In the genomic region with DNA sequence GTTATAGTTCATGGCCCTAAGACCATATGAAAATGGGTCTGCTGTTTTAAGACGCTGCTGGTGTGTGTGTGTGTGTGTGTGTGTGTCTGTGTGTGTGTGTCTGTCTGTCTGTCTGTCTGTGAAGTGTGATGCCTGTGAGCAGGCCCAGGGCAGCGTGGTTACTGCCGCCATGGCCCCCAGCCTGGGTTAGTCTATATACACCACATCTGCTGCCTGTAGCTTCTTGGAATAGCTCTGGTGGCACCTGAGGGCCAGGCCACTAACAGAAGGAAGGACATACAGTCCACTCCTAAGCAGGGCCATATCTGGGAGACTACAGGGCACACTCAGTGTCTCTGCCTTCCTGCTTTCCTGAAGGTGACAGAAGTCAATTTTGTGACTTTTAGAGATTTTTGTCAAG, we compare ENCODE assay signal across 30 mouse cellular contexts.
"Had no signal": no experiment of that assay in that cellular context is flagged by ENCODE, and none has a peak within 500 bp of the region (broad histone marks: within the 10 kb centered on the region; RNA-seq: fewer than 3 reads in every experiment).

No protein-coding gene starts in this region.

- H3K27me3 ChIP-seq: limb, embryonic 12.5 days; limb, embryonic 13.5 days; limb, embryonic 15.5 days; liver, embryonic 12.5 days; liver, embryonic 13.5 days; liver, embryonic 15.5 days; lung, embryonic 15.5 days; megakaryocyte, embryonic 14.5 days; midbrain, embryonic 12.5 days; midbrain, embryonic 13.5 days; neural tube, embryonic 12.5 days had no signal

- H3K9me3 ChIP-seq: limb, embryonic 10.5 days; limb, embryonic 12.5 days; limb, embryonic 13.5 days; limb, embryonic 15.5 days; liver, embryonic 12.5 days; liver, embryonic 13.5 days; liver, embryonic 15.5 days; lung, embryonic 15.5 days; megakaryocyte, embryonic 14.5 days; midbrain, embryonic 10.5 days; midbrain, embryonic 12.5 days; midbrain, embryonic 13.5 days; neural tube, embryonic 12.5 days had no signal

- ATAC-seq: liver, embryonic 12.5 days; liver, postnatal 0 days; lung, postnatal 0 days; midbrain, embryonic 13.5 days; midbrain, embryonic 16.5 days had no signal

- H3K9ac ChIP-seq: limb, embryonic 12.5 days; limb, embryonic 13.5 days; limb, embryonic 15.5 days; liver, embryonic 12.5 days; liver, embryonic 13.5 days; liver, embryonic 14.5 days; liver, embryonic 15.5 days; liver, postnatal 0 days; lung, embryonic 14.5 days; lung, embryonic 15.5 days; midbrain, embryonic 12.5 days; midbrain, embryonic 13.5 days; neural tube, embryonic 12.5 days had no signal

- H3K27ac ChIP-seq: limb, embryonic 10.5 days; limb, embryonic 12.5 days; limb, embryonic 13.5 days; limb, embryonic 15.5 days; liver, embryonic 12.5 days; liver, embryonic 13.5 days; liver, embryonic 14.5 days; liver, embryonic 15.5 days; lung, embryonic 15.5 days; macrophage; midbrain, embryonic 10.5 days; midbrain, embryonic 12.5 days; midbrain, embryonic 13.5 days; neural tube, embryonic 12.5 days had no signal

- H3K4me1 ChIP-seq: limb, embryonic 10.5 days; limb, embryonic 12.5 days; limb, embryonic 13.5 days; limb, embryonic 15.5 days; liver, embryonic 12.5 days; liver, embryonic 13.5 days; liver, embryonic 15.5 days; lung, embryonic 15.5 days; megakaryocyte, embryonic 14.5 days; midbrain, embryonic 10.5 days; midbrain, embryonic 12.5 days; midbrain, embryonic 13.5 days; neural tube, embryonic 12.5 days had no signal

- DNase-seq: left cerebral cortex, postnatal 4 days; liver; liver, embryonic 13.5 days; liver, postnatal 0 days; lung, adult 18-20 months; lung, adult 2 months; lung, embryonic 14.5 days; lung, postnatal 10 days; lung, postnatal 14 days; lung, postnatal 36 days; lung, postnatal 4 days; midbrain, embryonic 14.5 days had no signal

- H3K4me2 ChIP-seq: limb, embryonic 12.5 days; limb, embryonic 13.5 days; limb, embryonic 15.5 days; liver, embryonic 11.5 days; liver, embryonic 12.5 days; liver, embryonic 13.5 days; liver, embryonic 15.5 days; lung, embryonic 14.5 days; lung, embryonic 15.5 days; midbrain, embryonic 12.5 days; midbrain, embryonic 13.5 days; neural tube, embryonic 12.5 days had no signal

- H3K4me3 ChIP-seq: limb, embryonic 10.5 days; limb, embryonic 12.5 days; limb, embryonic 13.5 days; limb, embryonic 15.5 days; liver, embryonic 12.5 days; liver, embryonic 13.5 days; liver, embryonic 15.5 days; lung, embryonic 15.5 days; megakaryocyte, embryonic 14.5 days; midbrain, embryonic 10.5 days; midbrain, embryonic 12.5 days; midbrain, embryonic 13.5 days; myocyte; neural tube, embryonic 12.5 days had no signal
